Mouse (Mus musculus) lung, embryonic 14.5 days (tissue): ENCODE measurements around the gene Gm20683. TPM values are rescaled to one million over a fixed set of nuclear protein-coding genes. Genes with fewer than 3 reads are reported as not detected.
A peak's percentile ranks its signal among the peaks of the same experiment; 100 is the strongest.

Source experiments
- ATAC-seq: fragments of 200-750 bp; cut with Nextera tagmentation; 2 replicates; pipeline ENCODE4 v1.8.0; 2017; ENCODE audit warnings: mild to moderate bottlenecking, moderate TSS enrichment, moderate library complexity; ENCODE audit not compliant: insufficient read depth
- DNase-seq: peaks from one replicate; pipeline ENCODE4 v3.0.0-alpha.2; 2015
- H3K27ac ChIP-seq: fragments of 300-500 bp; sonication (generic); 2 replicates; pipeline ENCODE4 v1.5.1; 2014; ENCODE audit warnings: low read depth, mild to moderate bottlenecking, moderate library complexity
- H3K27me3 ChIP-seq: fragments of 300-500 bp; sonication (generic); 2 replicates; pipeline ENCODE4 v1.6.1; 2014; ENCODE audit warnings: low read length, control low read depth; ENCODE audit not compliant: insufficient read depth
- H3K36me3 ChIP-seq: fragments of 300-500 bp; sonication (generic); 2 replicates; pipeline ENCODE4 v1.6.1; 2014; ENCODE audit warnings: control low read depth; ENCODE audit not compliant: insufficient read depth
- H3K4me1 ChIP-seq: fragments of 300-500 bp; sonication (generic); 2 replicates; pipeline ENCODE4 v1.6.1; 2014; ENCODE audit warnings: antibody characterized with exemption, control low read depth; ENCODE audit not compliant: insufficient read depth
- H3K4me2 ChIP-seq: fragments of 300-500 bp; sonication (generic); 2 replicates; pipeline ENCODE4 v1.6.1; 2014; ENCODE audit warnings: mild to moderate bottlenecking
- H3K4me3 ChIP-seq: fragments of 300-500 bp; sonication (generic); 2 replicates; pipeline ENCODE4 v1.5.1; 2014; ENCODE audit warnings: low read depth, low read length
- H3K9ac ChIP-seq: fragments of 300-500 bp; sonication (generic); 2 replicates; pipeline ENCODE4 v1.6.1; 2014
- H3K9me3 ChIP-seq: fragments of 300-500 bp; sonication (generic); 2 replicates; pipeline ENCODE4 v1.6.1; 2016; ENCODE audit warnings: low read depth, low read length, control low read depth
- CTCF ChIP-seq: IDR thresholded peaks from 2 replicates; pipeline ENCODE4 v1.5.1; 2016; ENCODE audit warnings: antibody characterized with exemption, low read depth
- WGBS: fragments of 180-500 bp; shearing (Covaris S2); extraction: QIAGEN DNeasy Blood & Tissue Kit; methylation state at CpG from one replicate; pipeline ENCODE4 v1.1.7; 2014; 5-methylcytosine and 5-hydroxymethylcytosine counted together
- polyA plus RNA-seq: library from polyadenylated mRNA; unstranded; fragments of >200 nt; fragmentation: Nextera tagmentation; extraction: Ambion mirVana; gene quantifications from 2 replicates; pipeline ENCODE4 v1.2.1, GENCODE M21; 2014

Gene Gm20683
- polyA plus RNA-seq, 1 experiment from 2014 or later, result 1.4 TPM

DNA sequence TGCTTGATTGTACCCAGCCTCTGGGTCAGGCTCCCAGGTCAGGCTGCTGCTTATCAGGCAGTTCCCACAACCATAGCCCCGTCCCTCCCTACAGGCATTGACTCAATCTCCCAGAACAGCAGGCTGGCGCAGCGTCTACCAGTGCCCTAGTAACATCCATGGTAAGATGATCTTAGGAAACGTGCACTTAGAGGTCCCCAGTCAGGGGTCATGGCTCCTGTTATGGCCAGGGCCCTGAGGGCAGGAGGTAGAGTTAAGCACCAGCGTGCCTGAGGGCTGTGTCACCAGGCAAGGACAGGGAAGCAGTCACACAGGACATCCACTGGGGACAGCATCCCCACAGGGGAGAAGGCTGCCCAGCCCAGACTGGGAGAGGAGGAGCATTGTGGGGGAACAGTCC, 40.7 kb upstream of the Gm20683 start:
- H3K4me2 ChIP-seq, result no peak overlapping the region
- H3K4me1 ChIP-seq, result no peaks in the 10 kb centered on the region
- ATAC-seq, result no peak
- peaks cover 66% of the 10 kb centered on the region for H3K36me3 ChIP-seq
- H3K9me3 ChIP-seq, result no peaks in the 10 kb centered on the region
- H3K9ac ChIP-seq, result no peak overlapping the region
- H3K4me3 ChIP-seq, result no peak overlapping the region
- no peak for DNase-seq
- TF ChIP-seq CTCF, result no peak
- WGBS, result 40% methylated on average over 5 of the region's 5 CpGs
- H3K27ac ChIP-seq, result no peak overlapping the region
- no peaks in the 10 kb centered on the region for H3K27me3 ChIP-seq

DNA sequence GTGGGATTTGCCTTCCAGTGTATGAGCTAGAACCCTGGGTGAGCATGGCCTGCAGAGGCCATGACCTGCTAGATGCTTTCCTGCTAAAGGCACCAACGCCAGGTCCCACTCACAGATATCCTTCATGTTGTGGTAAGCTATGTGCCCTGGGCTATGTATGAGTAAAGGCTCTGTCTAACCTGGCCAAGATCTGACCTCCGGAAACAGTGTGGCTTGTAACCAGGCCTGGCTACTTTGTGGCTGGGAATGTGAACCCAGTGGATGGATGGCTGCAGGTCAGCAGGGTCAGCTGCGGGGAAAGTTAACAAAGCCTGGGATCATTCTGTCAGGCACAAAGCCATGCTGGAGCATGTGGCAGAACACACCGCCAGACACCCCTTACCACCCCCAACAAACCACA, 40.1 kb upstream of the Gm20683 start:
- Histone ChIP-seq H3K9ac (no peak overlapping the region), H3K4me2 (no peak overlapping the region), H3K4me1 (no peaks in the 10 kb centered on the region), H3K27ac (0 out of 2 replicates have a peak overlapping the region, but pooled peaks have one; percentile 30), H3K4me3 (no peak overlapping the region), H3K9me3 (no peaks in the 10 kb centered on the region), H3K27me3 (no peaks in the 10 kb centered on the region), H3K36me3 (peaks cover 66% of the 10 kb centered on the region)
- no peak for DNase-seq
- 32% methylated on average over 4 of the region's 4 CpGs for WGBS
- ATAC-seq, result no peak
- TF ChIP-seq CTCF, result no peak

DNA sequence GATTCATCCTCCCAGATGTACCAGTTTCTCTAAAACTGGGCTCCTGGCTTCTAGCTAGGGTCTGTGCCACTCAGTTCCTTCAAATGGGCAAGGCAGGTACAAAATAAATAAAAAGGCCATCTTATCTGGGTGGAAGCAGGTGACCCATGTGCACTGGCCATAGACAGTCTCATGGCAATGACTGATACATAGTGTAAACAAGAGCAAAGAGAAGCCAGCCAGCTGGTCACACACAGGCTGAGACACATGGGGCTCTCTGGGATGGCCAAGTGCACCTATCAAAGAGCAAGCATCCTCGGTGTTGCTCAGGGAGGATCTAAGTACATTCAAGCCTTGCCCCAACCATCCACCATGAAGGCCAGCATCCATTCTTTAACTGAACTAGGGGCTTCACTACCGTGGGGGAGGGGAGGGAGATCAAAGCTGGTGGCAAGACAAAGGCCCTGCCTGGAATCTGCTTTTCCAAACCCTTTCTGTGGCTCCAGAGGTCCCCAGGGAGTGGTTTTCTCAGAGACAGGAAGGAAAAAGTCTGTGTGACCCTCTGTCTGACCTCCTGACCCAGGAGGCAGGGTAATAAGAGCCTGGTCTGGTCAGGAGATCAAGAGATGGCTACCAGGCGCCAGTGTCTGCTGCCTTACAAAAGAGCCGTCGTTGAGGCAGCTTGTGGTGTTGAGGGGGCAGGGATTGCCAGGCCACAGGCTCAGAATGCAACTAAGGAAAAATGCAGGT, 39.5 kb upstream of the Gm20683 start:
- no peak overlapping the region for H3K4me2 ChIP-seq
- WGBS, result 14% methylated on average over 5 of the region's 5 CpGs
- H3K4me1 ChIP-seq, result peaks cover 4% of the 10 kb centered on the region; the same call in 1 of the 2 replicates
- TF ChIP-seq CTCF, result no peak
- H3K27ac ChIP-seq, result 0 out of 2 replicates have a peak overlapping the region, but pooled peaks have one; percentile 30
- H3K9me3 ChIP-seq, result no peaks in the 10 kb centered on the region
- DNase-seq (no peak), ATAC-seq (no peak)
- peaks cover 66% of the 10 kb centered on the region for H3K36me3 ChIP-seq
- H3K4me3 ChIP-seq, result no peak overlapping the region
- H3K27me3 ChIP-seq, result no peaks in the 10 kb centered on the region
- H3K9ac ChIP-seq, result no peak overlapping the region

- TF ChIP-seq CTCF, result no peak
- peaks cover 7% of the 10 kb centered on the region; the same call in 1 of the 2 replicates for H3K4me1 ChIP-seq
- H3K4me2 ChIP-seq, result no peak within 1 kb of the TSS
- DNase-seq, result no peak
- WGBS, result 38% methylated on average over 5 of the region's 5 CpGs
- no peak within 1 kb of the TSS for H3K4me3 ChIP-seq
- ATAC-seq, result no peak
- H3K27me3 ChIP-seq, result no peaks in the 10 kb centered on the region
- H3K9me3 ChIP-seq, result no peaks in the 10 kb centered on the region
- peaks cover 66% of the 10 kb centered on the region for H3K36me3 ChIP-seq
- H3K27ac ChIP-seq, result 0 out of 2 replicates have a peak within 1 kb of the TSS, but pooled peaks have one; percentile 30
- H3K9ac ChIP-seq, result no peak within 1 kb of the TSS
Observed at GRCm38 (mm10) chr17:25880196-25880910, 38.8 kb upstream of the Gm20683 start, which contains the start of gene Wfikkn1. Gene Wfikkn1 (minus strand): TSS chr17:25880858.

DNA sequence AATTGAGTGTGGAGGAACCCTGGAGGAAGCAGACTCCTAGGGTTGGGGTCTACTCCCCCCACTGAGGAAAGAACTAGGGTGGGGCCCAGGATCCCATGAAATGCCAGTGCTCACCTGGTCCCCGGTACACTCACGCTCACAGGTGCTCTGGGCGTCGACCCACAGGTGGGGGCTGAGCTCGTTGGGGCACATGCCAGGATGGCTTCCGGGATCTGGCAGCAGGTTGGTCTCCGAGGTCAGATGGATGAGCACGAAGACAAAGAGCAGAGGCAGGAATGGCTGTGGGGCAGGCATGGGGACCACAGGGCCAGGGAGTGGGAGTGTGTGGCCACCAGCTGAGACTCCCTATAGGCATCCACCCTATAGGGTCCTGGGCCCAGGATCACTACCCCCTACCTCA, 38.2 kb upstream of the Gm20683 start:
- TF ChIP-seq CTCF, result no peak
- no peaks in the 10 kb centered on the region for H3K27me3 ChIP-seq
- H3K9ac ChIP-seq, result no peak overlapping the region
- WGBS, result 75% methylated on average over 8 of the region's 8 CpGs
- peaks cover 7% of the 10 kb centered on the region; the same call in 1 of the 2 replicates for H3K4me1 ChIP-seq
- H3K36me3 ChIP-seq, result peaks cover 60% of the 10 kb centered on the region
- no peak overlapping the region for H3K4me2 ChIP-seq
- H3K9me3 ChIP-seq, result no peaks in the 10 kb centered on the region
- DNase-seq, result no peak
- H3K27ac ChIP-seq, result no peak overlapping the region
- no peak overlapping the region for H3K4me3 ChIP-seq
- no peak for ATAC-seq

DNA sequence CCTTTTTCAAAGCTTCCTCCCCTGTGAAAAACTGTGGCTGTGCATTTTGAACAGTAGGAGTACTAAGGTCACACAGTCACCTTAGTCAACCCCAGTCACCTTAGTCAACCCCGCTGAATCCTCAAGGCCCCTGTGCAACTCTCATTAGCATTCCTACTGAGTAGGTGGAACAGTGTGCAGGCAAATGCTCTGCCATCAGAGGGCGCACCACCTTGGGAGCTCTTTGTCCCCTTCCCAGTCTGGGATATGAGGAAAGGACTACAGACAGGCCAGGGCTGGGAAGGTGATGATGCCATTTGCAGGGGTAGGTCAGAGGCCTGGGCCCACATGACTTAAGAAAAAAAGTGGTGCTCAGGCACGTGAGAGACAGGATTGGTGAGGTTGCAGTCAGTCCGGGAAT, 37.7 kb upstream of the Gm20683 start:
- no peaks in the 10 kb centered on the region for H3K27me3 ChIP-seq
- H3K4me2 ChIP-seq, result no peak overlapping the region
- TF ChIP-seq CTCF, result peak; percentile 58
- no peak for ATAC-seq
- no peak overlapping the region for H3K27ac ChIP-seq
- no peaks in the 10 kb centered on the region for H3K9me3 ChIP-seq
- peak; percentile 39 for DNase-seq
- H3K4me1 ChIP-seq, result peaks cover 7% of the 10 kb centered on the region; the same call in 1 of the 2 replicates
- no peak overlapping the region for H3K9ac ChIP-seq
- no peak overlapping the region for H3K4me3 ChIP-seq
- H3K36me3 ChIP-seq, result peaks cover 55% of the 10 kb centered on the region
- WGBS, result 52% methylated on average over 4 of the region's 4 CpGs

DNA sequence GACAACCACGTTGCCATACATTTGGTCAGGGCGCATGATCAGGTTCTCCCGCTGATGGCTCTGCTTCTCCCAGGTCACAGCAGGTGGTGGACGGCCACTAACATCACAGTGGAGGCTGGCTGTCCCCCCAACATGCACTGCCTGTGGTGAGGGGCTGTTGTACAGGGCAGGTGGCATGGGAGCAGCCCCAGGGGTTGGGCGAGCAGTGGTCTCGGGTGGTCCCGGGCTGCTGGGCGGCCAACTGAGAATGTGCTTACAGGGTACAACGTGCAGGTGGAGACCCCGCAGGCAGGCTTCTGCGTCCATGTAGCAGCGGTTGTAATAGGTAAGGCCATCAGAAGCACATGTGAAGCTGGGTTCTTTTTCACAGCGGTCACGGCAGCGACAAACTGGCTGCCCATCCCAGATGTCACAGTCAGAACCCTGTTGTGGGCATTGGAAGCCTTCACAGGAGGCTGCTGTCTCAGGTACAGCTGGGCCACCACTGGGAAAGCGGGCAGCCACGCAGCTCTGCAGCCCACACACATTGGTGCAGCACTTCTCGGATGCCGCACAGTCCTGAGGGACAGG, 37.1 kb upstream of the Gm20683 start:
- Histone ChIP-seq H3K4me1 (peaks cover 12% of the 10 kb centered on the region; the same call in 1 of the 2 replicates), H3K36me3 (peaks cover 49% of the 10 kb centered on the region), H3K9ac (no peak overlapping the region), H3K4me3 (no peak overlapping the region), H3K4me2 (no peak overlapping the region), H3K9me3 (no peaks in the 10 kb centered on the region), H3K27me3 (no peaks in the 10 kb centered on the region), H3K27ac (no peak overlapping the region)
- TF ChIP-seq CTCF, result no peak
- no peak for ATAC-seq
- WGBS, result 89% methylated on average over 19 of the region's 19 CpGs
- DNase-seq, result no peak
